Mouse (Mus musculus) lung, adult 2 months (tissue): ENCODE measurements around the gene Sez6l. TPM values are rescaled to one million over a fixed set of nuclear protein-coding genes. Genes with fewer than 3 reads are reported as not detected.
"Not testable (repeated sequence)": the region's sequence is repeated elsewhere in the genome, so short reads cannot be mapped to it uniquely, and the experiment has no call there.

Experiments
- DNase-seq: peaks from one replicate; pipeline ENCODE4 v3.0.0; 2022
- H3K4me1 ChIP-seq: fragments of 200-500 bp; 2 replicates; pipeline ENCODE4 v1.6.1; 2011; ENCODE audit warnings: low read length; ENCODE audit not compliant: control insufficient read depth, insufficient read depth
- H3K4me3 ChIP-seq: fragments of 200-500 bp; replicated peaks from 2 replicates; pipeline ENCODE3; 2011; ENCODE audit warnings: low read depth, mild to moderate bottlenecking, control low read depth, low read length; ENCODE audit errors: extremely low read depth
- CTCF ChIP-seq: fragments of 200-500 bp; IDR thresholded peaks from 2 replicates; pipeline ENCODE4 v1.5.1; 2011; ENCODE audit warnings: mild to moderate bottlenecking, low read length, control low read depth; ENCODE audit not compliant: insufficient read depth
- POLR2A ChIP-seq: fragments of 200-500 bp; IDR thresholded peaks from 2 replicates; pipeline ENCODE4 v1.6.1; 2011; ENCODE audit warnings: low read depth, mild to moderate bottlenecking, control low read depth, low read length, borderline replicate concordance; ENCODE audit errors: extremely low read depth
- WGBS: fragments of 180-500 bp; shearing (Covaris S2); methylation state at CpG from one replicate; pipeline ENCODE4 v1.1.7; 2018; 5-methylcytosine and 5-hydroxymethylcytosine counted together
- polyA plus RNA-seq: library from polyadenylated mRNA; depleted of rRNA; stranded (reverse); fragments of >200 nt; gene quantifications from 2 replicates; pipeline ENCODE4 v1.2.3, GENCODE M21; 2012

Gene Sez6l
- polyA plus RNA-seq, 1 experiment: 0.12 TPM

DNA sequence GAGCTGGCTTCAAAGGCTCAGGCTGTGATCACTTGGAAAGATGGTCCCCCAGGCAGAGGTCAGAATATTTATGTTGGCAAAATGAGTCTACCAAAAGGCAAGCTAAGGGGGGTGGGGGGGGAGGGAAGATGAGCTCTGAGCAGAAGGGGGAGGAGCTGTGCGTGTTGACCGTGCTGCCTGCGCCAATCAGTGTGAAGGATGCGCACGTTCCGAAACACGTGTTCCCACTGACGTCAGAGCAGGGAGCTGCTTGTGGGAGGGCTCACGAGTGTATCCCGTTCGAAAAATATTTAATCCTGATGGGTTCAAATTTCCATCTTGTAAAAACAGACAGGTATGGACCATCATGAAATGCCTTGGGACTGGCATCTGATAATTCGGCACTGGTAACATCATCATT, 157.4 kb downstream of the Sez6l start:
- whole genome bisulfite sequencing: 22% methylated on average over 12 of the region's 12 CpGs
- no peak overlapping the region for H3K4me3 ChIP-seq
- TF ChIP-seq POLR2A (no peak), CTCF (no peak)
- no peaks in the 10 kb centered on the region for H3K4me1 ChIP-seq
- no peak for DNase-seq

DNA sequence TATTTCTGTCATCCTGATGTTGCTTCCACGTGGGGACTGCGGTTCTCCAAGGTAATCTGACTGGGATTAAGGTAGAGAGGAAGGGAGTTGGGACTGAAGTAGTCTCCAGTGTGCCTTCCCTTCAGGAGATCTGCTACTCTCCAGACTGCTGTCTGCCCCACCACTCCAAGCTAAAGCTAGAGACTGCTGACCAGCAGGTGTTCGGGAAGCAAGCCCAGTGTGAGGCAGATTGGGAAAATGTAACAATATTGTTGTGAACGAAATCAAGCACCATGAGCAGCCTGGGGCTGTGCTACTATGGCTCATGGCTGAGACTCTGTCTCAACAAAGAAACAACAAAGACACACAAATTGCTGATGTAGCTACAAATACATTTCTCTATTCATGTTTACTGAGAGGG, 159.0 kb downstream of the Sez6l start:
- H3K4me1 ChIP-seq: no peaks in the 10 kb centered on the region
- no peak overlapping the region for H3K4me3 ChIP-seq
- WGBS: 56% methylated on average over 4 of the region's 4 CpGs
- TF ChIP-seq CTCF: no peak
- no peak for DNase-seq

DNA sequence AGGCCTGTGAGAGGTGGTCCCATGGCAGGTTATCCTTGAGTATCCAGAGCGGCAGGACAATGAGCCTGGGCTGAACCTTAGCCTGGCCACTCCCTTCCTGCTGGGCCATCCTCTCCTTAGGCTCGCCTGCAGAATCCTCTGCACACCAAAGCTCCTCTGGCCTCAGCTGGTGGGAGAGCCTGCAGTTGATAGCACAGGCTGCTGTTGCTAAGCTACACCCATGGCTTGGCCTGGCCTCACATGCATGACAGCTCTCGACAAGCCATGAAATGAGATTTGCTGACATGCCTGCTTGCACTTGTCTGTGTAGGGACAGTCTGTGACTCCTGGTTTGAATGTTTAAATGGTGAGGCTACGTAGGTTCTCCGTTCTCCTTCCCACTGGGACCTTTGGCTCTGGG, 160.3 kb downstream of the Sez6l start:
- 59% methylated on average over 5 of the region's 5 CpGs for WGBS
- TF ChIP-seq CTCF (no peak), POLR2A (no peak)
- no peaks in the 10 kb centered on the region for H3K4me1 ChIP-seq
- no peak for DNase-seq
- H3K4me3 ChIP-seq: no peak overlapping the region

DNA sequence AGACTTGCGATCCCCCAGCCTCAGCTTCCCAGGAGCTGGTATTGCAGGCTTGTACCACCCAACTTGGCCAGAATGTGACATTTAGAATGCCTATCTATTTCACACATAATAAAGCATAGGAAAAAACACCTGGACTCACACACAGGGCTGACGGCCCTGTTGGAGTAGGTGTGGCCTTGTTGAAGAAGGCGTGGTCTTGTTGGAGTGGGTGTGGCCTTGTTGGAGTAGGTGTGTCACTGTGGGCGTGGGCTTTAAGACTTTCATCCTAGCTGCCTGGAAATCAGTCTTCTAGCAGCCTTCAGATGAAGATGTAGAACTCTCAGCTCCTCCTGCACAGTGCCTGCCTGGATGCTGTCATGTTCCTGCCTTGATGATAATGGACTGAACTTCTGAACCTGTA, 164.2 kb downstream of the Sez6l start:
- H3K4me1 ChIP-seq, H3K4me3 ChIP-seq, DNase-seq: not testable (repeated sequence)
- 78% methylated on average over 4 of the region's 4 CpGs for WGBS

DNA sequence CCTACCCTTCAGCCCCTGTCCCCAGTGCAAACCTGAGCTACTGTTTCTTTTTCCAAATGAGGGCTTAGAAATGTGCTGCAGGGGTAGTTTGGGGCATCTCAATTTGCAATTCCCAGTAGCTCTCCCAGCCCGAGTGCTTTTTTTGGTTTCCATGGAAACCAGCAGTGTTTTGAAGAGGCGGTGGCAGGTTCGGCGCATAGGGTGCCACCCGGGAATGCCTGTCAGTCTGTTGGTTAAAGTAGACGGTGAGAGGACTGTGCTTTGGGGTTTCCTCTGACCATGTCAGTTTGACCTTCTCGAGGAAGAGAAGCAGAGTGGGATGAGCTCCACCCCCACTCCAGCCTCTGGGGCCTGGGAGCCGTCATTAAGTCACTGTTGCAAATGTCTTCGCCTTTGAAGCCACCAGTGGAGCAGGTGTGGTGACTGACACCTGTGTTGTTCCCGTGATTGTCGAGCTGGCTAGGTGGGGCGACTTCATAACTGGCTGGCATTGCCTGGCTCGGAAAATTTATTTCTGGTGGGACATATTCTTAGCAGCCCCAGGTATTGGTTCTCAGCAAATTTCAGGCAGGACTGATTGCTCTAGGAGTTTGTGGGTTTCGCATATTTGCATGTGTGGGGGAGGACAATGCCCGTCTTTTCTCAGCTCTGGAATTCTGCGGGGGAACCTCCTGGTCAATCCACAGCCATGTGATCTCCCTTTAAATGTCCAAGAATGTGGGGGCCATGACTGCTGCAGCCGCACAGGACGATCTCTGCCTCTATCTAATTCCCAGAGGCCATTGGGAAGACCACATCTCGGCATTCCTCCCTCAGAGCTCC, 165.3 kb downstream of the Sez6l start:
- Histone ChIP-seq H3K4me3 (no peak overlapping the region), H3K4me1 (no peaks in the 10 kb centered on the region)
- WGBS: 13% methylated on average over 19 of the region's 19 CpGs
- TF ChIP-seq POLR2A (no peak), CTCF (no peak)
- no peak for DNase-seq

DNA sequence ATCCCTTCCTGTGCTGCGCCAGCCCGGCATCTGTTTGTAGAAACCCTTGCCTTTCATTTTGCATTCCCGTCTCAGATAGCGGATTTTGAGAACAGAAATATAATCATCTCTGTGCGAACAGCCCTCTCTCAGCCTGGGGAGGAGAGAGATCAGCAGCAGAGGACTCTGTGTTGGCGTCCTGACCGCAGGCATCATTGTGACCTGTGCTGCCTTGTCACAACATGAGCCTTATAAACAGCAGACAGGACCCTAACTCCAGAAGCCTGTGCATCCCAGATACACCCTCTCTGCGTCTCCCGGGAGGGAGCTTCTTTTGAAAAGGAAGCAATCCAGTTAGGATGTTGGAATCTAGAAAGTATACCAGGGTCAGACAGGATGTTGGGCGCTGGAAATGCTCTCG, 165.9 kb downstream of the Sez6l start:
- WGBS: 32% methylated on average over 11 of the region's 11 CpGs
- DNase-seq: no peak
- TF ChIP-seq CTCF (no peak), POLR2A (no peak)
- H3K4me1 ChIP-seq: no peaks in the 10 kb centered on the region
- no peak overlapping the region for H3K4me3 ChIP-seq

DNA sequence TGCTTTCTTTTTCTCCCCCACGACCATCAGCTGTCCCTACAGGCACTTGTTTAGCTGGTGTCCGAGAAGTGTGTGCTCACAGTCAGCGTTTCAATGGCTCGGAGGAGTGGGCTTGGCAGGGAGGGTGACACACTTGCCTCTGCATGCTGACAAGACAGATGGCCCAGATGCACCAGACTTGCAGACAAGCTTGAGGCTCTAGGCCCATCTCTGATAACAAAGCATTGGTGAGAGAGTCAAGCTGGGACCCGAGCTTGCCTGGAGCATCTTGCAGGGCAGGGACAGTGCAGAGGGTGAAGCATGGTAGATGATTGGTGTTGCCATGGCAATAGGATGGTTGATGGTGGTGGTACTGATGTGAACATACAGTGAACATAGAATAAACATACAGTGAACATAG, 167.7 kb downstream of the Sez6l start:
- TF ChIP-seq CTCF (no peak), POLR2A (no peak)
- no peak for DNase-seq
- 52% methylated on average over 5 of the region's 5 CpGs for WGBS
- no peak overlapping the region for H3K4me3 ChIP-seq
- H3K4me1 ChIP-seq: no peaks in the 10 kb centered on the region

DNA sequence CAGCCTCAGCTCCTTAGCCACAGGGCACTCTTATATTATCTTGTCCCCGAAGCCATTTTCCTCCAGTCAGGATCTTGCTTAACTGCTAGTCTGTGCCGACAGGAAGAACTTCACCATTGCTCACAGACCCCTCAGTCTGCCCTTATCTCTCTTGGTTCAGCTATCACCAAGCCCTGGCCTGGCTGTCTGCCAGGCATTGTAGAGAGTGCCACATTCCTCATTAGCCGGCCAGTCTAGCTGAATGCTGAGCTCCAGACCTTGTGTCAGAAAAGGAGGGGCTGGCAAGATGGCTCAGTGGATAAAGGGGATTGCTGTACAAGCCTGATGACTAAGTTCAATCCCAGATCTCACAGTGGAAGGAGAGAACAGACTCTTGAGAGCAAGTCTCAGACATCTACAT, 171.0 kb downstream of the Sez6l start:
- no peak overlapping the region for H3K4me3 ChIP-seq

DNA sequence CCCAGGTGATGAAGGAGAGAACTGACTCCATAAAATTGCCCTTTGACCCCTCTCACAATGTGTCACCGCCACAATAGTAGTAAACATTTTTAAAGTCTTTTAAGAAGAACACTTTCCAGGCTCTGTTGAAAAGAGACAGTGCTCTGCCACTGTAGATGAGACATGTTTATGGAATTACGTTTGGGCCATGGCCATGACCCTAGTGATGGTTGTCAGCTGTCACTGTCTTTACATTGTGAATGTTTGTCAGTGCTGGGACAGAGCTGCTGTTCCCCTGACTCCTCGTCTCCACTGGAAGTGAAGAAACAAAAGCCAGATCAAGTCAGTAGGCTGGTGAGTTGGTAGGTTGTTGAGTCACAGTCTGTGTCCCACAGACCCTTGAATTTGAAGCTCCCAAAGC, 174.5 kb downstream of the Sez6l start:
- no peaks in the 10 kb centered on the region for H3K4me1 ChIP-seq
- no peak for DNase-seq
- no peak overlapping the region for H3K4me3 ChIP-seq
- no peak for TF ChIP-seq CTCF
- WGBS: 42% methylated on average over 3 of the region's 3 CpGs

More for the DNA sequence above, 171.0 kb downstream of the Sez6l start:
- H3K4me1 ChIP-seq: no peaks in the 10 kb centered on the region
- DNase-seq: no peak
- TF ChIP-seq POLR2A (no peak), CTCF (no peak)
- 35% methylated on average over 3 of the region's 3 CpGs for WGBS

DNA sequence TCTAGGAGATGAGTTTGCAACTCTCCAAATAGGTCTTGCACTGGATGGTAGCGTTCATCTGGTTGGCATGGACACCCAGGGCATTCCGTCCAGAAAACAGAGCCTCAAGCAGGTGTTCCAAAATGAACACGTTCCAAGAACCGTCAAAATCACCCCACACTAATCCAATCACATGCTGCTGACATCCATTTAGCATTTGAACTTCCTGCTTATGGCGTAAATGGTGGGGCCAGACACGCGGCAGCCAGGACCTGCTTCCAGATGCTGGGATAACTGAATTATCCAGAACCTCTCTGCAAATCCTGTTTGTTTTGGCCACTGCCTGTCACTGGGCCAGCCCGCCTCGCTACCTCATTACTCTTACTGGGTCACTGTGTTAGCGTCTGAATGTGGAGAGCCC, 177.7 kb downstream of the Sez6l start:
- no peak overlapping the region for H3K4me3 ChIP-seq
- no peak for DNase-seq
- no peaks in the 10 kb centered on the region for H3K4me1 ChIP-seq
- no peak for TF ChIP-seq POLR2A
- TF ChIP-seq CTCF: no peak
- WGBS: 48% methylated on average over 10 of the region's 10 CpGs
